Mouse (Mus musculus): ENCODE results near the gene Hist1h2ag. TPM values are rescaled to one million over a fixed set of nuclear protein-coding genes. Genes with fewer than 3 reads are reported as not detected.

Hist1h2ag gene
- total RNA-seq, 2 experiments from 2014 or later, result 2.5 to 2.9 TPM

Small RNA genes lying within 50 kb of the gene (microRNA-seq; reads per million reads assigned to microRNA genes)
- gene Gm26300 (not detected), gene Gm44390 (not detected), gene Gm44486 (not detected)

Other genes starting within 250 kb of the Hist1h2ag start
- gene Hist1h2bq, start 232.7 kb downstream of the Hist1h2ag start, total RNA-seq (2021), result 10 to 100 TPM; 14.4 to 17.7 TPM
- gene Hist1h2ao, start 232.5 kb downstream of the Hist1h2ag start, total RNA-seq (2021), result 1 to 10 TPM; 3.1 to 3.5 TPM
- gene Hist1h4m, start 231.2 kb downstream of the Hist1h2ag start, total RNA-seq (2021), result 10 to 100 TPM; 46.0 to 49.7 TPM
- gene Hist1h4n, start 210.7 kb downstream of the Hist1h2ag start, total RNA-seq (2021), result 1 to 10 TPM; 5.3 to 9.1 TPM
- not detected for gene Hist1h2ap, start 209.4 kb downstream of the Hist1h2ag start, total RNA-seq (2021)
- 10 to 100 TPM; 14.3 to 17.8 TPM for gene Hist1h2br, start 209.2 kb downstream of the Hist1h2ag start, total RNA-seq (2021)
- under 1 TPM; 0.48 to 0.69 TPM for gene Zfp184, start 97.8 kb downstream of the Hist1h2ag start, total RNA-seq (2021)
- not detected for gene Pom121l2, start 61.8 kb downstream of the Hist1h2ag start, total RNA-seq (2021)
- gene Prss16, start 33.2 kb downstream of the Hist1h2ag start, total RNA-seq (2021), result not detected
- gene Hist1h2ah, start 7.4 kb downstream of the Hist1h2ag start, total RNA-seq (2021), result 1 to 10 TPM; 1.6 to 2.2 TPM
- gene Hist1h2bk, start 7.1 kb downstream of the Hist1h2ag start, total RNA-seq (2021), result 1 to 10 TPM; 2.1 to 3.6 TPM
- gene Hist1h4i, start 1.6 kb downstream of the Hist1h2ag start, total RNA-seq (2021), result 10 to 100 TPM; 27.1 to 27.8 TPM
- 1 to 10 TPM; 2.4 to 2.7 TPM for gene Hist1h2bj, start 270 bp upstream of the Hist1h2ag start, total RNA-seq (2021)
- gene Vmn1r188, start 41.5 kb upstream of the Hist1h2ag start, total RNA-seq (2021), result not detected
- gene Vmn1r189, start 62.9 kb upstream of the Hist1h2ag start, total RNA-seq (2021), result not detected
- not detected for gene Vmn1r191, start 141.0 kb upstream of the Hist1h2ag start, total RNA-seq (2021)
- gene Vmn1r192, start 148.2 kb upstream of the Hist1h2ag start, total RNA-seq (2021), result not detected
- not detected for gene Vmn1r193, start 180.2 kb upstream of the Hist1h2ag start, total RNA-seq (2021)
- not detected for gene Vmn1r194, start 201.3 kb upstream of the Hist1h2ag start, total RNA-seq (2021)
- not detected for gene Vmn1r195, start 227.6 kb upstream of the Hist1h2ag start, total RNA-seq (2021)
- not detected for gene Vmn1r196, start 247.0 kb upstream of the Hist1h2ag start, total RNA-seq (2021)

All from gastrocnemius, adult 18-20 months (tissue).